ENCODE assay signal across 8 mouse cellular contexts in the genomic region with DNA sequence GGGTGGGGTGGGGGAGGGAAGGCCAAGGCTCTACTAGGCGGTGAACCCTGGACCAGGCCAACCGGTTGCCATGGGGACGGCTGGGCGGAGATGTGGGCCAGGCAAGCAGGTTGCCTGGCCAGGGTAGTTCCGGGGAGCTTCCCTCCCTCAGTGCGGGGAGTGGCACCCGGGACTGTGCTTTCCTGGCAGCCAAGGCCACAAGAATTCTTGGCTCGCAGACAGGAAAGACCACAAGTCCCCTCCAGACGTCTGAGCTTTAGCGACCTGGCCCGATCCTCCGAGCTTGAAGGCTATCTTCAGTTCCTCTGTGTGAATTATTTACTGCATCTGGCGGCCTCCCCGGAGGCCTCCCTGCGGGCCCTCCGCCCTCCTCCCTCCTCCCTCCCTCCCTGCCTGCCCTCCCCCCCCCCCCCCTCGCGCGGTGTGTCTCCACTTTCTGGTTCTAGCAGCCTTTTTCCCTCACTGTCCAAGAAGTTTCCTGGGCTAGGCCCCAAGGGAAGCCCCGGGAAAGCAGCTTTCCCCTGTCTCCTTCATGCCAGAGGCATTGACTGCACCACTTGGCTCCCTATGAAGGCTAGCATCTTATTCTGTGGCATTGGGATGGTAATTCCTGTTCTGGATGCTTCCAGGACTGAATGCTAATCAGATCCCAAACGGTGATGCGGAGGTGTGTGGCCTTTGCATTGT. TPM values are rescaled to one million over a fixed set of nuclear protein-coding genes. Genes with fewer than 3 reads are reported as not detected.
DNase-seq lines count a peak whose midpoint lies in the region; ATAC-seq and TF ChIP-seq lines count a peak whose summit lies in the region.

No protein-coding gene starts in this region.

- DNase-seq in 3T3-L1 (ENCODE audit: low read depth, low spot score) = peak; percentile 81
- DNase-seq in MN1 (ENCODE audit: low spot score) = peak; percentile 93
- DNase-seq in embryonic facial prominence, embryonic 14.5 days (ENCODE audit: low spot score) = peak; percentile 84
- DNase-seq in lung, postnatal 0 days (ENCODE audit: low spot score) = peak; percentile 78
- DNase-seq in skeletal muscle tissue, adult 2 months (ENCODE audit: low read depth, low spot score) = peak; percentile 60
- no peak for DNase-seq in thymus, adult 2 months

- peaks cover 34% of the 10 kb centered on the region for H3K4me1 ChIP-seq in embryonic facial prominence, embryonic 14.5 days (ENCODE audit: control insufficient read depth, insufficient read depth, low read length)
- H3K4me1 ChIP-seq in heart, embryonic 14.5 days (ENCODE audit: control insufficient read depth in 2 of 2, insufficient read depth in 2 of 2, low read length in 2 of 2) = peaks cover 31 to 33% of the 10 kb centered on the region in 2 experiments
- H3K4me1 ChIP-seq in kidney, embryonic 15.5 days = peaks cover 89% of the 10 kb centered on the region
- H3K4me1 ChIP-seq in lung, postnatal 0 days (ENCODE audit: insufficient read depth, low read depth, low read length) = peaks cover 23% of the 10 kb centered on the region; the same call in 1 of the 2 replicates
- peaks cover 11% of the 10 kb centered on the region; the same call in 1 of the 2 replicates for H3K4me1 ChIP-seq in thymus, adult 2 months (replicated peaks; ENCODE audit: control insufficient read depth, insufficient read depth, low read length)

- no peak for TF ChIP-seq CTCF in lung, postnatal 0 days (IDR thresholded peaks at IDR 0.05)
- no peak for TF ChIP-seq CTCF in thymus, adult 2 months (IDR thresholded peaks at IDR 0.05; ENCODE audit: borderline replicate concordance, control insufficient read depth, extremely low read depth, insufficient read depth, low read length, poor library complexity)

- no peaks in the 10 kb centered on the region for H3K9me3 ChIP-seq in embryonic facial prominence, embryonic 14.5 days (ENCODE audit: control insufficient read depth, low read length)
- H3K9me3 ChIP-seq in heart, embryonic 14.5 days (ENCODE audit: control insufficient read depth, low read length) = no peaks in the 10 kb centered on the region
- no peaks in the 10 kb centered on the region for H3K9me3 ChIP-seq in kidney, embryonic 15.5 days (replicated peaks)
- H3K9me3 ChIP-seq in lung, postnatal 0 days (ENCODE audit: low read length) = no peaks in the 10 kb centered on the region

- no peak overlapping the region for H3K4me3 ChIP-seq in embryonic facial prominence, embryonic 14.5 days (ENCODE audit: low read depth, low read length)
- no peak overlapping the region for H3K4me3 ChIP-seq in heart, embryonic 14.5 days (ENCODE audit: control insufficient read depth in 1 of 2, insufficient read depth in 1 of 2, low read depth in 1 of 2, low read length in 2 of 2)
- peak overlapping the region; percentile 24 for H3K4me3 ChIP-seq in kidney, embryonic 15.5 days (replicated peaks)
- no peak overlapping the region for H3K4me3 ChIP-seq in lung, postnatal 0 days (ENCODE audit: low read depth, low read length)
- H3K4me3 ChIP-seq in thymus, adult 2 months (ENCODE audit: control insufficient read depth, insufficient read depth, low read length) = no peak overlapping the region

- H3K9ac ChIP-seq in embryonic facial prominence, embryonic 14.5 days (ENCODE audit: low read depth, low read length) = 0 out of 2 replicates have a peak overlapping the region, but pooled peaks have one; percentile 14
- H3K9ac ChIP-seq in heart, embryonic 14.5 days (ENCODE audit: low read length) = peak overlapping the region; percentile 38; the same call in 1 of the 2 replicates
- 0 out of 2 replicates have a peak overlapping the region, but pooled peaks have one; percentile 14 for H3K9ac ChIP-seq in kidney, embryonic 15.5 days
- H3K9ac ChIP-seq in lung, postnatal 0 days (replicated peaks; ENCODE audit: low read depth) = no peak overlapping the region

- no peak overlapping the region for H3K27ac ChIP-seq in embryonic facial prominence, embryonic 14.5 days (replicated peaks; ENCODE audit: low read depth, low read length)
- H3K27ac ChIP-seq in heart, embryonic 14.5 days (replicated peaks in 1 of 2; ENCODE audit: control insufficient read depth in 1 of 2, insufficient read depth in 1 of 2, low read depth in 2 of 2, low read length in 2 of 2) = peak overlapping the region in 1 of 2 experiments; percentile 19; a peak in 1 of 4 replicates
- H3K27ac ChIP-seq in kidney, embryonic 15.5 days = peak overlapping the region; percentile 97
- no peak overlapping the region for H3K27ac ChIP-seq in lung, postnatal 0 days (ENCODE audit: low read length)
- no peak overlapping the region for H3K27ac ChIP-seq in thymus, adult 2 months (ENCODE audit: control insufficient read depth, insufficient read depth, low read length)

- peaks cover 25% of the 10 kb centered on the region for H3K27me3 ChIP-seq in embryonic facial prominence, embryonic 14.5 days (replicated peaks; ENCODE audit: control insufficient read depth, insufficient read depth, low read length)
- H3K27me3 ChIP-seq in heart, embryonic 14.5 days (ENCODE audit: control insufficient read depth, insufficient read depth, low read length) = peaks cover 38% of the 10 kb centered on the region
- H3K27me3 ChIP-seq in kidney, embryonic 15.5 days = no peaks in the 10 kb centered on the region
- no peaks in the 10 kb centered on the region for H3K27me3 ChIP-seq in lung, postnatal 0 days (replicated peaks; ENCODE audit: insufficient read depth, low read length)
- peaks cover 13% of the 10 kb centered on the region for H3K27me3 ChIP-seq in thymus, adult 2 months (ENCODE audit: control insufficient read depth, insufficient read depth, low read length)

- peak; percentile 79 for ATAC-seq in embryonic facial prominence, embryonic 14.5 days (ENCODE audit: low read depth)
- peak; percentile 55 for ATAC-seq in heart, embryonic 14.5 days (ENCODE audit: insufficient number of reproducible peaks, insufficient read depth, low FRiP score, low read depth)
- peak; percentile 77 for ATAC-seq in kidney, embryonic 15.5 days (replicated peaks; ENCODE audit: low FRiP score)
- ATAC-seq in lung, postnatal 0 days = peak; percentile 51

- 2% methylated on average over 17 of the region's 22 CpGs for WGBS in embryonic facial prominence, embryonic 14.5 days
- WGBS in heart, embryonic 14.5 days = 3% methylated on average over 19 of the region's 22 CpGs
- 3% methylated on average over 20 of the region's 22 CpGs for WGBS in kidney, embryonic 15.5 days
- 4% methylated on average over 18 of the region's 22 CpGs for WGBS in lung, postnatal 0 days
- WGBS in thymus, adult 2 months = 3% methylated on average over 18 of the region's 22 CpGs

- TF ChIP-seq EP300 in lung, postnatal 0 days (IDR thresholded peaks at IDR 0.05) = no peak

- H3K4me2 ChIP-seq in embryonic facial prominence, embryonic 14.5 days (ENCODE audit: low read depth, low read length) = peak overlapping the region; percentile 43
- peak overlapping the region; percentile 58 for H3K4me2 ChIP-seq in heart, embryonic 14.5 days (ENCODE audit: low read length)
- H3K4me2 ChIP-seq in kidney, embryonic 15.5 days = peak overlapping the region; percentile 56
- peak overlapping the region; percentile 35 for H3K4me2 ChIP-seq in lung, postnatal 0 days (replicated peaks; ENCODE audit: low read depth, low read length)

- no peak for TF ChIP-seq POLR2A in thymus, adult 2 months (IDR thresholded peaks at IDR 0.05; ENCODE audit: control insufficient read depth, extremely low read depth, insufficient read depth, low read length, poor library complexity)

- no peaks in the 10 kb centered on the region for H3K36me3 ChIP-seq in embryonic facial prominence, embryonic 14.5 days (ENCODE audit: control insufficient read depth, insufficient read depth, low read length)
- H3K36me3 ChIP-seq in heart, embryonic 14.5 days (ENCODE audit: control insufficient read depth, insufficient read depth, low read length) = no peaks in the 10 kb centered on the region
- no peaks in the 10 kb centered on the region for H3K36me3 ChIP-seq in kidney, embryonic 15.5 days
- no peaks in the 10 kb centered on the region for H3K36me3 ChIP-seq in lung, postnatal 0 days (ENCODE audit: insufficient read depth, low read length)
- H3K36me3 ChIP-seq in thymus, adult 2 months (ENCODE audit: control insufficient read depth, insufficient read depth, low read length) = no peaks in the 10 kb centered on the region

RNA-seq across cellular contexts. Expression of a gene that starts 10.7 kb away (rescaled TPM):
- polyA plus RNA-seq in embryonic facial prominence, embryonic 14.5 days (2014; fragmentation: Nextera tagmentation; extraction: Ambion mirVana) = 2.4 and 2.5 TPM in 2 replicates
- 1.1 and 1.4 TPM in 2 replicates for polyA plus RNA-seq in heart, embryonic 14.5 days (2014; fragmentation: Nextera tagmentation; extraction: Ambion mirVana)
- polyA plus RNA-seq in kidney, embryonic 15.5 days (2015; fragmentation: Nextera tagmentation; extraction: Ambion mirVana) = 7.6 and 8.3 TPM in 2 replicates
- polyA plus RNA-seq in lung, postnatal 0 days (2015; fragmentation: Nextera tagmentation; extraction: Ambion mirVana) = 10.9 and 12.7 TPM in 2 replicates
- polyA plus RNA-seq in thymus, adult 2 months (2012; rRNA removed) = 2.2 and 2.7 TPM in 2 replicates

RNA-seq across cellular contexts. Expression of a gene that starts 30.3 kb away (rescaled TPM):
- 19.5 and 22.0 TPM in 2 replicates for polyA plus RNA-seq in embryonic facial prominence, embryonic 14.5 days (2014; fragmentation: Nextera tagmentation; extraction: Ambion mirVana)
- 17.1 and 19.2 TPM in 2 replicates for polyA plus RNA-seq in heart, embryonic 14.5 days (2014; fragmentation: Nextera tagmentation; extraction: Ambion mirVana)
- polyA plus RNA-seq in kidney, embryonic 15.5 days (2015; fragmentation: Nextera tagmentation; extraction: Ambion mirVana) = 21.6 and 23.8 TPM in 2 replicates
- polyA plus RNA-seq in lung, postnatal 0 days (2015; fragmentation: Nextera tagmentation; extraction: Ambion mirVana) = 12.3 and 13.1 TPM in 2 replicates
- polyA plus RNA-seq in thymus, adult 2 months (2012; rRNA removed) = 16.6 and 16.9 TPM in 2 replicates
